Mouse (Mus musculus): Measurements from ENCODE around the gene Bnipl.

Bnipl gene

GRCm38 (mm10) chr3:95250783-95251424, at the start of gene Bnipl:
Gene Bnipl (minus strand): TSS chr3:95251193.
- CTCF ChIA-PET, result interaction anchor here (1.3 kb wide), 1 partner anchor 15 kb away, joined by 3 read pairs; no protein-coding TSS in a partner anchor

GRCm38 (mm10) chr3:95298018-95298417, 47.0 kb upstream of the Bnipl start:
- CTCF ChIA-PET, result no interaction called here

- CTCF ChIA-PET, result no interaction called here
Measured at GRCm38 (mm10) chr3:95296103-95296469, 45.1 kb upstream of the Bnipl start.

- CTCF ChIA-PET, result no interaction called here
Measured at GRCm38 (mm10) chr3:95295321-95296102, 44.5 kb upstream of the Bnipl start.

GRCm38 (mm10) chr3:95294718-95295117, 43.7 kb upstream of the Bnipl start:
- CTCF ChIA-PET, result no interaction called here

GRCm38 (mm10) chr3:95294316-95294715, 43.3 kb upstream of the Bnipl start:
- CTCF ChIA-PET, result no interaction called here

- CTCF ChIA-PET, result no interaction called here
Measured at GRCm38 (mm10) chr3:95293537-95293936, 42.5 kb upstream of the Bnipl start.

GRCm38 (mm10) chr3:95292899-95293298, 41.9 kb upstream of the Bnipl start:
- CTCF ChIA-PET, result interaction anchor here (0.6 kb wide), 1 partner anchor 823 kb away, joined by 3 read pairs; no protein-coding TSS in a partner anchor

- CTCF ChIA-PET, result no interaction called here
Measured at GRCm38 (mm10) chr3:95291041-95291440, 40.0 kb upstream of the Bnipl start.

GRCm38 (mm10) chr3:95290156-95290555, 39.2 kb upstream of the Bnipl start:
- CTCF ChIA-PET, result no interaction called here

GRCm38 (mm10) chr3:95289419-95289818, 38.4 kb upstream of the Bnipl start:
- CTCF ChIA-PET, result interaction anchor here (0.6 kb wide), 1 partner anchor 27 kb away, joined by 6 read pairs; no protein-coding TSS in a partner anchor

GRCm38 (mm10) chr3:95287541-95287940, 36.5 kb upstream of the Bnipl start:
- CTCF ChIA-PET, result no interaction called here

- CTCF ChIA-PET, result interaction anchor here (0.6 kb wide), 1 partner anchor 151 kb away, joined by 9 read pairs; no protein-coding TSS in a partner anchor
Measured at GRCm38 (mm10) chr3:95286510-95286909, 35.5 kb upstream of the Bnipl start.

- CTCF ChIA-PET, result no interaction called here
Measured at GRCm38 (mm10) chr3:95286011-95286410, 35.0 kb upstream of the Bnipl start.

GRCm38 (mm10) chr3:95285390-95285789, 34.4 kb upstream of the Bnipl start:
- CTCF ChIA-PET, result no interaction called here

GRCm38 (mm10) chr3:95284501-95285281, 33.7 kb upstream of the Bnipl start:
- CTCF ChIA-PET, result interaction anchor here (0.7 kb wide), 1 partner anchor 77 kb away, joined by 3 read pairs; no protein-coding TSS in a partner anchor

GRCm38 (mm10) chr3:95284062-95284461, 33.1 kb upstream of the Bnipl start:
- CTCF ChIA-PET, result interaction anchor here (0.7 kb wide), 1 partner anchor 76 kb away, joined by 3 read pairs; no protein-coding TSS in a partner anchor

- CTCF ChIA-PET, result no interaction called here
Measured at GRCm38 (mm10) chr3:95283589-95283941, 32.6 kb upstream of the Bnipl start.

GRCm38 (mm10) chr3:95282865-95283588, 32.0 kb upstream of the Bnipl start:
- CTCF ChIA-PET, result no interaction called here

GRCm38 (mm10) chr3:95282381-95282864, 31.4 kb upstream of the Bnipl start:
- CTCF ChIA-PET, result no interaction called here

Data from spleen, embryonic (tissue).